Mouse (Mus musculus) embryonic facial prominence, embryonic 11.5 days (tissue): ENCODE results near the gene Krtap4-7. TPM values are rescaled to one million over a fixed set of nuclear protein-coding genes. Genes with fewer than 3 reads are reported as not detected.

Experiments used
- polyA plus RNA-seq: library from polyadenylated mRNA; unstranded; fragments of >200 nt; fragmentation: Nextera tagmentation; extraction: Ambion mirVana; gene quantifications from 2 replicates; pipeline ENCODE4 v1.2.1, GENCODE M21; 2014

The Krtap4-7 gene
- polyA plus RNA-seq, 1 experiment from 2014 or later = not detected

Other genes starting within 250 kb of the Krtap4-7 start
- gene Krt12, start 221.8 kb downstream of the Krtap4-7 start, polyA plus RNA-seq = not detected in 2 replicates
- 0.17 and 0.53 TPM in 2 replicates for gene Krt20, start 205.9 kb downstream of the Krtap4-7 start, polyA plus RNA-seq
- gene Krt23, start 151.0 kb downstream of the Krtap4-7 start, polyA plus RNA-seq = 0.61 TPM in 1 of 2 replicates, not detected in the other
- gene Krt39, start 122.8 kb downstream of the Krtap4-7 start, polyA plus RNA-seq = not detected in 2 replicates
- not detected in 2 replicates for gene Krt40, start 100.9 kb downstream of the Krtap4-7 start, polyA plus RNA-seq
- not detected in 2 replicates for gene Krtap3-3, start 93.2 kb downstream of the Krtap4-7 start, polyA plus RNA-seq
- not detected in 2 replicates for gene Krtap3-2, start 87.2 kb downstream of the Krtap4-7 start, polyA plus RNA-seq
- not detected in 2 replicates for gene Gm11939, start 84.6 kb downstream of the Krtap4-7 start, polyA plus RNA-seq
- not detected in 2 replicates for gene Krtap3-1, start 77.5 kb downstream of the Krtap4-7 start, polyA plus RNA-seq
- not detected in 2 replicates for gene Krtap1-5, start 63.1 kb downstream of the Krtap4-7 start, polyA plus RNA-seq
- not detected in 2 replicates for gene Krtap1-4, start 60.4 kb downstream of the Krtap4-7 start, polyA plus RNA-seq
- gene Krtap1-3, start 52.8 kb downstream of the Krtap4-7 start, polyA plus RNA-seq = not detected in 2 replicates
- gene Krtap9-3, start 46.0 kb downstream of the Krtap4-7 start, polyA plus RNA-seq = not detected in 2 replicates
- gene Gm11938, start 40.8 kb downstream of the Krtap4-7 start, polyA plus RNA-seq = not detected in 2 replicates
- not detected in 2 replicates for gene Gm11937, start 33.9 kb downstream of the Krtap4-7 start, polyA plus RNA-seq
- gene Krtap2-4, start 29.2 kb downstream of the Krtap4-7 start, polyA plus RNA-seq = not detected in 2 replicates
- not detected in 2 replicates for gene Gm11562, start 23.7 kb downstream of the Krtap4-7 start, polyA plus RNA-seq
- not detected in 2 replicates for gene Krtap4-1, start 15.9 kb downstream of the Krtap4-7 start, polyA plus RNA-seq
- not detected in 2 replicates for gene Krtap4-2, start 9.0 kb downstream of the Krtap4-7 start, polyA plus RNA-seq
- not detected in 2 replicates for gene Gm11555, start 6.1 kb upstream of the Krtap4-7 start, polyA plus RNA-seq
- not detected in 2 replicates for gene Gm11563, start 14.9 kb upstream of the Krtap4-7 start, polyA plus RNA-seq
- gene Krtap4-6, start 21.9 kb upstream of the Krtap4-7 start, polyA plus RNA-seq = not detected in 2 replicates
- gene Gm14190, start 46.7 kb upstream of the Krtap4-7 start, polyA plus RNA-seq = not detected in 2 replicates
- not detected in 2 replicates for gene Gm14180, start 90.2 kb upstream of the Krtap4-7 start, polyA plus RNA-seq
- gene Gm11595, start 128.8 kb upstream of the Krtap4-7 start, polyA plus RNA-seq = not detected in 2 replicates
- not detected in 2 replicates for gene Krtap4-8, start 136.6 kb upstream of the Krtap4-7 start, polyA plus RNA-seq
- not detected in 2 replicates for gene Krtap4-9, start 141.1 kb upstream of the Krtap4-7 start, polyA plus RNA-seq
- gene Gm11596, start 149.4 kb upstream of the Krtap4-7 start, polyA plus RNA-seq = not detected in 2 replicates
- gene Gm11569, start 154.8 kb upstream of the Krtap4-7 start, polyA plus RNA-seq = not detected in 2 replicates
- gene Gm11554, start 160.4 kb upstream of the Krtap4-7 start, polyA plus RNA-seq = not detected in 2 replicates
- gene Krtap4-13, start 165.8 kb upstream of the Krtap4-7 start, polyA plus RNA-seq = not detected in 2 replicates
- gene Gm11564, start 171.6 kb upstream of the Krtap4-7 start, polyA plus RNA-seq = not detected in 2 replicates
- gene 2300003K06Rik, start 194.0 kb upstream of the Krtap4-7 start, polyA plus RNA-seq = not detected in 2 replicates
- gene Krtap4-16, start 207.5 kb upstream of the Krtap4-7 start, polyA plus RNA-seq = not detected in 2 replicates
- gene Gm11568, start 213.8 kb upstream of the Krtap4-7 start, polyA plus RNA-seq = not detected in 2 replicates
- gene Gm11559, start 220.4 kb upstream of the Krtap4-7 start, polyA plus RNA-seq = not detected in 2 replicates
- gene Krtap9-1, start 229.3 kb upstream of the Krtap4-7 start, polyA plus RNA-seq = not detected in 2 replicates
- not detected in 2 replicates for gene Gm11567, start 235.1 kb upstream of the Krtap4-7 start, polyA plus RNA-seq